Mouse (Mus musculus) adrenal gland, postnatal 10 days (tissue): ENCODE results near the gene Gm9507. TPM values are rescaled to one million over a fixed set of nuclear protein-coding genes. Genes with fewer than 3 reads are reported as not detected.
"Not testable (repeated sequence)": the region's sequence is repeated elsewhere in the genome, so short reads cannot be mapped to it uniquely, and the experiment has no call there.

Experiments
- DNase-seq: peaks from one replicate; pipeline ENCODE4 v3.0.0; 2021; ENCODE audit warnings: mixed read lengths
- total RNA-seq, 2 experiments: library from RNA; stranded (reverse); gene quantifications; 2 replicates each; pipeline ENCODE4 v1.2.3; 2021

Gm9507 gene
- total RNA-seq, 2 experiments from 2014 or later: not detected

DNA sequence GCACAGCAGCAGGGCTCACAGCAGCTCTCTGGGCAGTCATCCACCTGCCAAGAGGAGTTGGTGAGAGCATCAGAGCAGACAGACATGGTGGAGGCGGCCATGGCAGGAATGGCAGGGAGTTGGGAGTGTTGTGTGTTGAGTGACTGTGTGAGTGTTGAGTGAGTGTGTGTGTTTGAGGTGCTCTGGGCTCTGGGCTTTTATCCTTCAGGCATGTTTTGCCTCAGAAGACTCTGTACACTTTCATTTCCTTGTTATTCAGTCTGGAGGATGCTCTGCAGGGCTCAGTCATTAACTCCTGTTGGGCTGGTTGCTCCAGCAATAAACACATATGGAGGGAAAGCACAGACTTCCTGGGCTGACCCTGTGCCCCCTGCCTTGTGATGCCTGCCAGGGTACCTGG is 40.4 kb downstream of the Gm9507 start, which contains the start of gene Gm3238:
Gm3238 (minus strand) TSS at position 101 of the 400 bp plus-strand sequence.
- DNase-seq: not testable (repeated sequence)

GRCm38 (mm10) chr10:77769727-77770126 is 41.9 kb downstream of the Gm9507 start:
- DNase-seq: no peak

Other genes starting within 250 kb of the Gm9507 start
- gene Pttg1ip, start 230.1 kb downstream of the Gm9507 start, total RNA-seq: 100 to 1,000 TPM; 160 to 178 TPM
- 100 to 1,000 TPM; 119 to 125 TPM for gene Sumo3, start 205.7 kb downstream of the Gm9507 start, total RNA-seq
- gene Gm49325, start 205.6 kb downstream of the Gm9507 start, total RNA-seq: 10 to 100 TPM; 22.3 to 30.4 TPM
- gene Ube2g2, start 189.6 kb downstream of the Gm9507 start, total RNA-seq: 10 to 100 TPM; 44.4 to 46.1 TPM
- under 1 TPM; 0.27 to 0.64 TPM for gene Tspear, start 125.3 kb downstream of the Gm9507 start, total RNA-seq
- gene Gm19402, start 121.1 kb downstream of the Gm9507 start, total RNA-seq: not detected
- not detected for gene Gm9508, start 114.6 kb downstream of the Gm9507 start, total RNA-seq
- not detected for gene Gm10272, start 105.2 kb downstream of the Gm9507 start, total RNA-seq
- gene Gm10024, start 100.4 kb downstream of the Gm9507 start, total RNA-seq: not detected
- gene Gm10142, start 96.0 kb downstream of the Gm9507 start, total RNA-seq: not detected
- gene Krtap12-1, start 91.2 kb downstream of the Gm9507 start, total RNA-seq: not detected
- gene Gm10100, start 85.4 kb downstream of the Gm9507 start, total RNA-seq: not detected
- gene Gm18596, start 69.2 kb downstream of the Gm9507 start, total RNA-seq: not detected
- not detected for gene Gm9736, start 60.5 kb downstream of the Gm9507 start, total RNA-seq
- gene Gm3233, start 52.2 kb downstream of the Gm9507 start, total RNA-seq: not detected
- gene Gm3238, start 40.5 kb downstream of the Gm9507 start, total RNA-seq: not detected
- not detected for gene Gm7138, start 34.9 kb downstream of the Gm9507 start, total RNA-seq
- gene Gm3250, start 29.3 kb downstream of the Gm9507 start, total RNA-seq: not detected
- not detected for gene Gm7137, start 23.6 kb downstream of the Gm9507 start, total RNA-seq
- gene Gm9639, start 16.8 kb downstream of the Gm9507 start, total RNA-seq: not detected
- not detected for gene Gm19668, start 12.7 kb downstream of the Gm9507 start, total RNA-seq
- gene Gm2696, start 2.8 kb upstream of the Gm9507 start, total RNA-seq: not detected
- not detected for gene Krtap10-4, start 15.3 kb upstream of the Gm9507 start, total RNA-seq
- gene Krtap10-10, start 24.1 kb upstream of the Gm9507 start, total RNA-seq: not detected
- gene Gm36176, start 35.0 kb upstream of the Gm9507 start, total RNA-seq: not detected
- not detected for gene Gm10318, start 41.0 kb upstream of the Gm9507 start, total RNA-seq
- not detected for gene Gm3285, start 50.1 kb upstream of the Gm9507 start, total RNA-seq
- gene Lrrc3, start 90.7 kb upstream of the Gm9507 start, total RNA-seq: 10 to 100 TPM; 12.1 to 16.7 TPM
- gene Trpm2, start 158.7 kb upstream of the Gm9507 start, total RNA-seq: 1 to 10 TPM; 2.3 to 2.8 TPM
- 10 to 100 TPM; 15.7 to 21.4 TPM for gene 1810043G02Rik, start 166.7 kb upstream of the Gm9507 start, total RNA-seq
- 100 to 1,000 TPM; 142 to 172 TPM for gene Pfkl, start 198.2 kb upstream of the Gm9507 start, total RNA-seq
- gene Dnmt3l, start 230.1 kb upstream of the Gm9507 start, total RNA-seq: 1 to 10 TPM; 2.4 to 6.4 TPM
- under 1 TPM in 1 of 2 experiments, not detected in 1; 0.12 TPM for gene Aire, start 231.8 kb upstream of the Gm9507 start, total RNA-seq